Mouse (Mus musculus) limb, embryonic 12.5 days (tissue): ENCODE results near the gene Ang6. TPM values are rescaled to one million over a fixed set of nuclear protein-coding genes. Genes with fewer than 3 reads are reported as not detected.
"Not testable (repeated sequence)": the region's sequence is repeated elsewhere in the genome, so short reads cannot be mapped to it uniquely, and the experiment has no call there.

ENCODE experiments used
- ATAC-seq: fragments of 200-750 bp; cut with Nextera tagmentation; 2 replicates; pipeline ENCODE4 v1.8.0; 2017; ENCODE audit warnings: low read depth, moderate TSS enrichment; ENCODE audit not compliant: insufficient number of reproducible peaks, insufficient read depth, low FRiP score, low TSS enrichment
- H3K27ac ChIP-seq: fragments of 300-500 bp; sonication (generic); 2 replicates; pipeline ENCODE4 v1.5.1; 2016; ENCODE audit warnings: mild to moderate bottlenecking, moderate library complexity
- H3K27me3 ChIP-seq: fragments of 300-500 bp; sonication (generic); 2 replicates; pipeline ENCODE4 v1.6.1; 2016; ENCODE audit warnings: mild to moderate bottlenecking, moderate library complexity
- H3K36me3 ChIP-seq: fragments of 300-500 bp; sonication (generic); 2 replicates; pipeline ENCODE4 v1.6.1; 2016; ENCODE audit warnings: mild to moderate bottlenecking, moderate library complexity
- H3K4me1 ChIP-seq: fragments of 300-500 bp; sonication (generic); replicated peaks from 2 replicates; pipeline ENCODE4 v1.6.1; 2016
- H3K4me2 ChIP-seq: fragments of 300-500 bp; sonication (generic); 2 replicates; pipeline ENCODE4 v1.6.1; 2016; ENCODE audit warnings: mild to moderate bottlenecking, moderate library complexity
- H3K4me3 ChIP-seq: fragments of 300-500 bp; sonication (generic); replicated peaks from 2 replicates; pipeline ENCODE4 v1.5.1; 2016; ENCODE audit warnings: mild to moderate bottlenecking
- H3K9ac ChIP-seq: fragments of 300-500 bp; sonication (generic); replicated peaks from 2 replicates; pipeline ENCODE4 v1.6.1; 2016; ENCODE audit warnings: mild to moderate bottlenecking, moderate library complexity
- H3K9me3 ChIP-seq: fragments of 300-500 bp; sonication (generic); 2 replicates; pipeline ENCODE4 v1.6.1; 2016; ENCODE audit warnings: mild to moderate bottlenecking, moderate library complexity
- WGBS: fragments of 180-500 bp; shearing (Covaris S2); methylation state at CpG from one replicate; pipeline ENCODE4 v1.1.7; 2016; 5-methylcytosine and 5-hydroxymethylcytosine counted together
- polyA plus RNA-seq: library from polyadenylated mRNA; unstranded; fragments of >200 nt; fragmentation: Nextera tagmentation; extraction: Ambion mirVana; gene quantifications from 2 replicates; pipeline ENCODE4 v1.2.1, GENCODE M21; 2016

Gene Ang6
- polyA plus RNA-seq, 1 experiment from 2014 or later = not detected

- ATAC-seq, H3K9ac ChIP-seq, H3K9me3 ChIP-seq, H3K4me1 ChIP-seq, H3K27me3 ChIP-seq, H3K4me3 ChIP-seq, H3K4me2 ChIP-seq, H3K27ac ChIP-seq, H3K36me3 ChIP-seq: not testable (repeated sequence)
- WGBS = no CpG with 5 or more reads among the region's 1 CpGs
Measured at GRCm38 (mm10) chr14:43955074-43955473, 47.0 kb downstream of the Ang6 start.

DNA sequence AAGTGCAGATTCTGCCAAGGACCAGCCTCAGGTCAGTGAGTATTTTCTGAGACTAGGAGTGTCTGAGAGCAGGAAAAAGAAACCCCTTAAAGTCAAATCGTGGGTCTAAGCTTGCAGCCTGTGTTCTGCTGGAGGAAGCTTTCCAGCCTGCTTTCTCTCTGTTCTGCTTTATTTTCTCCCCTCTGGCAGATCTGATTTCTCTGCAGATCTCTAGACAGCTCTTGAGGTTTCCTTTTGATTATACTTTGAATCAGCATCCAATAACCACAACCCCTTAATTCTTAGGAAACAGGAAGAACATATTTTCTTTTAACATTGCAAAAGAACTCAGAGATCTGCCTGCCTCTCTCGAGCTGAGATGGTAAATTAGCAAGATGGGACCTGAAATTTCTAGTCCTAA, 48.7 kb downstream of the Ang6 start:
- not testable (repeated sequence) for H3K27ac ChIP-seq, H3K27me3 ChIP-seq, H3K4me3 ChIP-seq, H3K36me3 ChIP-seq, H3K9ac ChIP-seq, H3K4me1 ChIP-seq, ATAC-seq, H3K4me2 ChIP-seq, H3K9me3 ChIP-seq
- WGBS = 46% methylated on average over 2 of the region's 2 CpGs

Other genes starting within 250 kb of the Ang6 start
- gene Gm8180, start 217.5 kb downstream of the Ang6 start, polyA plus RNA-seq = not detected in 2 replicates
- not detected in 2 replicates for gene Ear1, start 126.8 kb downstream of the Ang6 start, polyA plus RNA-seq
- gene Ear10, start 78.7 kb downstream of the Ang6 start, polyA plus RNA-seq = not detected in 2 replicates
- 11.3 and 11.9 TPM in 2 replicates for gene Gm8113, start 76.9 kb downstream of the Ang6 start, polyA plus RNA-seq
- not detected in 2 replicates for gene Ang5, start 45.2 kb downstream of the Ang6 start, polyA plus RNA-seq
- not detected in 2 replicates for gene Ear2, start 100.4 kb upstream of the Ang6 start, polyA plus RNA-seq
- not detected in 2 replicates for gene Gm3327, start 121.6 kb upstream of the Ang6 start, polyA plus RNA-seq
- not detected in 2 replicates for gene Gm8212, start 195.4 kb upstream of the Ang6 start, polyA plus RNA-seq
- gene 4930503E14Rik, start 211.0 kb upstream of the Ang6 start, polyA plus RNA-seq = not detected in 2 replicates